Mouse (Mus musculus): ENCODE measurements around the gene Avpi1. TPM values are rescaled to one million over a fixed set of nuclear protein-coding genes. Genes with fewer than 3 reads are reported as not detected.

The Avpi1 gene
- polyA plus RNA-seq, 1 experiment from 2014 or later = 8.3 TPM

- H3K9ac ChIP-seq (ENCODE audit: low read depth, low read length) = no peak overlapping the region
- H3K36me3 ChIP-seq (ENCODE audit: control insufficient read depth, insufficient read depth, low read length) = no peaks in the 10 kb centered on the region
- no peaks in the 10 kb centered on the region for H3K4me1 ChIP-seq (ENCODE audit: control insufficient read depth, insufficient read depth, low read length)
- no peak overlapping the region for H3K4me3 ChIP-seq (ENCODE audit: low read depth, low read length)
- 47% methylated on average over 7 of the region's 7 CpGs for WGBS
- H3K27me3 ChIP-seq (ENCODE audit: control insufficient read depth, insufficient read depth, low read depth, low read length) = peaks cover 7% of the 10 kb centered on the region
- H3K4me2 ChIP-seq (ENCODE audit: low read length) = no peak overlapping the region
- H3K27ac ChIP-seq (ENCODE audit: low read length) = no peak overlapping the region
- ATAC-seq = no peak
- no peaks in the 10 kb centered on the region for H3K9me3 ChIP-seq (replicated peaks; ENCODE audit: control insufficient read depth, low read length, poor library complexity, severe bottlenecking)
Observed at GRCm38 (mm10) chr19:42164188-42164587, 35.3 kb upstream of the Avpi1 start.

GRCm38 (mm10) chr19:42163764-42164163 is 34.9 kb upstream of the Avpi1 start, which contains the start of gene Zfyve27:
Zfyve27 (plus strand) TSS chr19:42163951.
- ATAC-seq = no peak
- H3K27ac ChIP-seq (ENCODE audit: low read length) = no peak within 1 kb of the TSS
- no peaks in the 10 kb centered on the region for H3K36me3 ChIP-seq (ENCODE audit: control insufficient read depth, insufficient read depth, low read length)
- H3K9ac ChIP-seq (ENCODE audit: low read depth, low read length) = no peak within 1 kb of the TSS
- no peak within 1 kb of the TSS for H3K4me3 ChIP-seq (ENCODE audit: low read depth, low read length)
- WGBS = 86% methylated on average over 5 of the region's 5 CpGs
- peaks cover 4% of the 10 kb centered on the region for H3K27me3 ChIP-seq (ENCODE audit: control insufficient read depth, insufficient read depth, low read depth, low read length)
- no peaks in the 10 kb centered on the region for H3K9me3 ChIP-seq (replicated peaks; ENCODE audit: control insufficient read depth, low read length, poor library complexity, severe bottlenecking)
- no peak within 1 kb of the TSS for H3K4me2 ChIP-seq (ENCODE audit: low read length)
- no peaks in the 10 kb centered on the region for H3K4me1 ChIP-seq (ENCODE audit: control insufficient read depth, insufficient read depth, low read length)

- H3K4me1 ChIP-seq (ENCODE audit: control insufficient read depth, insufficient read depth, low read length) = no peaks in the 10 kb centered on the region
- no peak overlapping the region for H3K27ac ChIP-seq (ENCODE audit: low read length)
- H3K4me3 ChIP-seq (ENCODE audit: low read depth, low read length) = no peak overlapping the region
- no peaks in the 10 kb centered on the region for H3K36me3 ChIP-seq (ENCODE audit: control insufficient read depth, insufficient read depth, low read length)
- H3K9ac ChIP-seq (ENCODE audit: low read depth, low read length) = no peak overlapping the region
- no peaks in the 10 kb centered on the region for H3K27me3 ChIP-seq (ENCODE audit: control insufficient read depth, insufficient read depth, low read depth, low read length)
- 62% methylated on average over 13 of the region's 13 CpGs for WGBS
- no peak overlapping the region for H3K4me2 ChIP-seq (ENCODE audit: low read length)
- H3K9me3 ChIP-seq (replicated peaks; ENCODE audit: control insufficient read depth, low read length, poor library complexity, severe bottlenecking) = no peaks in the 10 kb centered on the region
- ATAC-seq = no peak
Observed at GRCm38 (mm10) chr19:42158246-42159017, 29.6 kb upstream of the Avpi1 start.

DNA sequence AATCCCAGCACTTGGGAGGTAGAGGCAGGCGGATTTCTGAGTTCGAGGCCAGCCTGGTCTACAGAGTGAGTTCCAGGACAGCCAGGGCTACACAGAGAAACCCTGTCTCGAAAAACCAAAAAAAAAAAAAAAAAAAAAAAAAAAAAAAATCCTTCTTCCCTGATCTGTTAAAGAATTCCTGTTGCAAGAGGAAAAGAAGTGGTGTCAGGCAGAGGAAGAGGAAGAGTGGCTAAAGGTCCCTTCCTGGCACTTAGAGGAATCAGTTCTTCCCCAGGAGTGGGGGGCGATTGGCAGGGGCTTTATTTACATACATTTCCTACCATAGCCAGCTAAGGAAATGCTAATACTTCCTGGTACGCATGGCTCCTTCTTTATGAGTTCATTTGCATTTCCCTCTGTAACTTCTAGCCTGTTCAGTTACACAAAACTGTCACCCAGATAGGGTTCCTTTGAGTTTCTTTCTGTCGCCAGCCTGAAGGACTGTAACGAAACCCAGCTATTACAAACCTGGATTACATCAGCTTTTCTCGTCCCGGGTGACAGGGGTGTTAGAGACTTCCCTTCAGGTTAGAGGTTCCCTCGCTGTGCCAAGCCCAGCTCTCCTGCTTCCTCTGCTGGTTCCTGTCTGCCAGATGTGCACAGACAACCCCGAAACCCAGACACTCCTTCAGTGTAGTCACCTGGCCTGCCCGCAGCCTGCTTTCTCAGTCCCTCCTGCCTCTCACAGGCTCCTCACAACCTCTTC is 28.8 kb upstream of the Avpi1 start:
- H3K27ac ChIP-seq (ENCODE audit: low read length) = no peak overlapping the region
- no peaks in the 10 kb centered on the region for H3K4me1 ChIP-seq (ENCODE audit: control insufficient read depth, insufficient read depth, low read length)
- 69% methylated on average over 11 of the region's 12 CpGs for WGBS
- no peaks in the 10 kb centered on the region for H3K36me3 ChIP-seq (ENCODE audit: control insufficient read depth, insufficient read depth, low read length)
- ATAC-seq = no peak
- H3K27me3 ChIP-seq (ENCODE audit: control insufficient read depth, insufficient read depth, low read depth, low read length) = no peaks in the 10 kb centered on the region
- no peak overlapping the region for H3K4me2 ChIP-seq (ENCODE audit: low read length)
- no peak overlapping the region for H3K9ac ChIP-seq (ENCODE audit: low read depth, low read length)
- no peaks in the 10 kb centered on the region for H3K9me3 ChIP-seq (replicated peaks; ENCODE audit: control insufficient read depth, low read length, poor library complexity, severe bottlenecking)
- no peak overlapping the region for H3K4me3 ChIP-seq (ENCODE audit: low read depth, low read length)

GRCm38 (mm10) chr19:42151990-42152389 is 23.1 kb upstream of the Avpi1 start:
- Histone ChIP-seq H3K4me2 (ENCODE audit: low read length) (no peak overlapping the region), H3K4me3 (ENCODE audit: low read depth, low read length) (no peak overlapping the region), H3K9ac (ENCODE audit: low read depth, low read length) (no peak overlapping the region), H3K27me3 (ENCODE audit: control insufficient read depth, insufficient read depth, low read depth, low read length) (peaks cover 10% of the 10 kb centered on the region), H3K27ac (ENCODE audit: low read length) (no peak overlapping the region), H3K4me1 (ENCODE audit: control insufficient read depth, insufficient read depth, low read length) (0 out of 2 replicates have a peak, but pooled peaks cover 2% of the 10 kb centered on the region), H3K9me3 (replicated peaks; ENCODE audit: control insufficient read depth, low read length, poor library complexity, severe bottlenecking) (no peaks in the 10 kb centered on the region), H3K36me3 (ENCODE audit: control insufficient read depth, insufficient read depth, low read length) (no peaks in the 10 kb centered on the region)
- WGBS = 7% methylated on average over 6 of the region's 6 CpGs
- no peak for ATAC-seq

DNA sequence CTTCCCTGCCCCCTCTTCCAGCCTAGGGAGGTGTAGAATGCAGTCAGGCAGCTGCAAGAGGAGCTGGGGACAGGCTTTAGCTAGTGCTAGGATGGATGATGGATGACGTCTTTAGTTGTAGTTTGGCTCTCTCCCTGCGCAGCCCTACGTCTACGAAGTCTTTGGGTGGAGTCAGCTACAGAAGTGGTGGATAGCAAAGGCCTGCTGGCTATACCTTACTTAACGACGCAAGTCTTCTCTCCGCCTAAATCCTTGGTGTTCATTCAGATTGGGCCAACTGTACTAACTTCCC is 19.7 kb upstream of the Avpi1 start:
- WGBS = 30% methylated on average over 7 of the region's 7 CpGs
- peak overlapping the region; percentile 61 for H3K4me3 ChIP-seq (ENCODE audit: low read depth, low read length)
- H3K4me1 ChIP-seq (ENCODE audit: control insufficient read depth, insufficient read depth, low read length) = 0 out of 2 replicates have a peak, but pooled peaks cover 2% of the 10 kb centered on the region
- no peaks in the 10 kb centered on the region for H3K9me3 ChIP-seq (replicated peaks; ENCODE audit: control insufficient read depth, low read length, poor library complexity, severe bottlenecking)
- peaks cover 15% of the 10 kb centered on the region for H3K27me3 ChIP-seq (ENCODE audit: control insufficient read depth, insufficient read depth, low read depth, low read length)
- H3K9ac ChIP-seq (ENCODE audit: low read depth, low read length) = peak overlapping the region; percentile 77
- no peak overlapping the region for H3K27ac ChIP-seq (ENCODE audit: low read length)
- 0 out of 2 replicates have a peak, but pooled peaks have one; percentile 16 for ATAC-seq
- H3K4me2 ChIP-seq (ENCODE audit: low read length) = peak overlapping the region; percentile 83
- H3K36me3 ChIP-seq (ENCODE audit: control insufficient read depth, insufficient read depth, low read length) = no peaks in the 10 kb centered on the region

DNA sequence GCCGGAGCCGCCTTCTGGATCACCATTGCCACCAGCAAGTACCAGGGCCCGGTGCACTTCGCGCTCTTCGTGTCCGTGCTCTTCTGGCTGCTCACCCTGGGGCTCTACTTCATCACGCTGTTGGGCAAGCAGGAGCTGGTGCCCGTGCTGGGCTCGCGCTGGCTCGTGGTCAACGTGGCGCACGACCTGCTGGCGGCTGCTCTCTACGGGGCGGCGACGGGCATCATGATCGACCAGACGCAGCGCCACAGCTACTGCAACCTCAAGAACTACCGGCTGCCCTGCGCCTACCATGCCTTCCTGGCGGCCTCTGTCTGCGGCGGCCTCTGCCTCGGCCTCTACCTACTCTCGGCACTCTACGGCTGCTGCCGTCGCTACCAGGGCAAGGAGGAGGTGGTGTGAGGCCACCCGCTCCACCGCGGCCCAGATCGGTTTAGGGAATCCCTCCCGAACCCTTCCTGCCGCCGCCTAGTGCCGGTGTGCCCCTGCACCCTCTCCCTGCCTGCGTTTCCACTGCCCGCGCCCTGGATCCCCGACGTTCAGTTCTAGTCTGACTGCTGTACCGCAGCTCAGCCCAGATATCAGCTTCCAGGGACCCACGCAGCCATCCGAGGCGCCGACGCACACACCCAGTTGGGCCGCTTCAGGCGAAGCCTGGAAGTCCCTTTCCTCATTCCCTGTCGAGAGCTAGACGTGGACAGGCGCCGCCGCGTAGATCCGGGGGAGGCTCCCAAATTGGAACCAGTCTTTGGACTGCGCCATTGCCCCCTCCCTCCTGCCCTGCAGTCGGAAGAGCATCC is 19.1 kb upstream of the Avpi1 start:
- Histone ChIP-seq H3K9ac (ENCODE audit: low read depth, low read length) (peak overlapping the region; percentile 77), H3K4me1 (ENCODE audit: control insufficient read depth, insufficient read depth, low read length) (0 out of 2 replicates have a peak, but pooled peaks cover 2% of the 10 kb centered on the region), H3K4me3 (ENCODE audit: low read depth, low read length) (peak overlapping the region; percentile 61), H3K4me2 (ENCODE audit: low read length) (peak overlapping the region; percentile 83), H3K27me3 (ENCODE audit: control insufficient read depth, insufficient read depth, low read depth, low read length) (peaks cover 15% of the 10 kb centered on the region), H3K36me3 (ENCODE audit: control insufficient read depth, insufficient read depth, low read length) (no peaks in the 10 kb centered on the region), H3K27ac (ENCODE audit: low read length) (peak overlapping the region; percentile 58), H3K9me3 (replicated peaks; ENCODE audit: control insufficient read depth, low read length, poor library complexity, severe bottlenecking) (no peaks in the 10 kb centered on the region)
- peak; percentile 59 for ATAC-seq
- WGBS = under 1% methylated on average over 63 of the region's 63 CpGs

DNA sequence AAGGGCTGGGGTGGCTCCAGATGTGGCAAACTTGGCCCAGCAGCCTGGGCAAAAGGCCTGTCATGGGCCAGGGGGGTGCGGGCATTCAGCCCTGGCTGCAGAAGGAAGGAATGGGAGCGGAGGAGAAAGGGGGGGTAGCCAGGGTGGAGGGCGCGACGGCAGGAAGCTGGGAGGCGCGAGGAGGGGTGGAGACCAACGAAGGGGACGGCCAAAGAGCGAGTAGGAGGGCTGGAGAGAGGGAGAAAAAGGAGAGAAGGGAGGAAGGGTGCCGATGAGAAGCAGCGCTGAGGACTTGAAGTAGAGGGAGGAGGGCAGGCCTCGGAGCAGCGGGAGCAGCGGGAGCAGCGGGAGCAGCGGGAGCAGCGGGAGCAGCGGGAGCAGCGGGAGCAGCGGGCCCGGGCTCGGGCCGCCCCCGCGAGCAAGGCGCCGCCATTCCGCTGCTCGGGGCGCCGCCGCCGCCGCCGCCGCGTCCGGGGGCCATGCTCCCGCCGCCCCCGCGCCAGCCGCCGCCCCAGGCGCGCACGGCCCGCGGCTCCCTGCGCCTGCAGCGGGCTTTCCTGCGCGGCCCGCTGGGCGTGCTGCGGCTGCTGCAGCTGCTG is 18.4 kb upstream of the Avpi1 start, which contains the start of gene Marveld1:
Gene Marveld1, plus strand, starts transcription at position 231 of the 599 bp plus-strand sequence.
- no peaks in the 10 kb centered on the region for H3K9me3 ChIP-seq (replicated peaks; ENCODE audit: control insufficient read depth, low read length, poor library complexity, severe bottlenecking)
- no peaks in the 10 kb centered on the region for H3K36me3 ChIP-seq (ENCODE audit: control insufficient read depth, insufficient read depth, low read length)
- WGBS = 1% methylated on average over 22 of the region's 57 CpGs
- peak within 1 kb of the TSS; percentile 83 for H3K4me2 ChIP-seq (ENCODE audit: low read length)
- peak within 1 kb of the TSS; percentile 58 for H3K27ac ChIP-seq (ENCODE audit: low read length)
- H3K4me1 ChIP-seq (ENCODE audit: control insufficient read depth, insufficient read depth, low read length) = 0 out of 2 replicates have a peak, but pooled peaks cover 2% of the 10 kb centered on the region
- ATAC-seq = peak; percentile 34; the same call in 1 of the 2 replicates
- peak within 1 kb of the TSS; percentile 77 for H3K9ac ChIP-seq (ENCODE audit: low read depth, low read length)
- peaks cover 15% of the 10 kb centered on the region for H3K27me3 ChIP-seq (ENCODE audit: control insufficient read depth, insufficient read depth, low read depth, low read length)
- peak within 1 kb of the TSS; percentile 61 for H3K4me3 ChIP-seq (ENCODE audit: low read depth, low read length)

Data from midbrain, embryonic 16.5 days (tissue).